Mouse (Mus musculus): ENCODE measurements around the gene Acvr1c.

GRCm38 (mm10) chr2:58350657-58351056 is 7.0 kb downstream of the Acvr1c start:
- TF ChIP-seq SRF (IDR thresholded peaks at IDR 0.05; ENCODE audit: control insufficient read depth, insufficient read length, low read depth) (no peak), POLR2A (IDR thresholded peaks at IDR 0.05; ENCODE audit: insufficient read length, low read depth) (no peak), TCF12 (IDR thresholded peaks at IDR 0.05; ENCODE audit: insufficient read depth, poor library complexity, severe bottlenecking) (no peak), POLR2AphosphoS2 (IDR thresholded peaks at IDR 0.05; ENCODE audit: insufficient read length, low read depth) (no peak), USF1 (IDR thresholded peaks at IDR 0.05; ENCODE audit: low read depth) (no peak), E2F4 (IDR thresholded peaks at IDR 0.05; ENCODE audit: insufficient read depth) (no peak)

Data from myocyte (in vitro differentiated cells).